Mouse (Mus musculus) olfactory bulb, adult 2 months (tissue): ENCODE data around the gene Ryr2.

ENCODE experiments used
- CTCF ChIP-seq: fragments of 200-500 bp; IDR thresholded peaks from 2 replicates; pipeline ENCODE4 v1.5.1; 2012; ENCODE audit warnings: low read depth, mild to moderate bottlenecking, low read length, moderate library complexity; ENCODE audit not compliant: insufficient read depth
- POLR2A ChIP-seq: fragments of 200-500 bp; IDR thresholded peaks from 2 replicates; pipeline ENCODE4 v1.6.1; 2012; ENCODE audit warnings: mild to moderate bottlenecking, low read depth, low read length, moderate library complexity; ENCODE audit not compliant: insufficient read depth

- no peak for TF ChIP-seq CTCF
- TF ChIP-seq POLR2A, result no peak
Measured at GRCm38 (mm10) chr13:12096382-12096932, 10.3 kb downstream of the Ryr2 start.
